Mouse (Mus musculus) ES-E14 (cell line): ENCODE results near the gene Ccdc177. TPM values are rescaled to one million over a fixed set of nuclear protein-coding genes. Genes with fewer than 3 reads are reported as not detected.

Experiments used
- DNase-seq: peaks from one replicate; pipeline ENCODE4 v3.0.0-alpha.2; 2013; ENCODE audit warnings: low read depth, low spot score
- H3K27ac ChIP-seq: 2 replicates; pipeline ENCODE4 v1.5.1; 2012; ENCODE audit warnings: low read depth, mild to moderate bottlenecking, low read length, moderate library complexity, mixed read lengths; ENCODE audit not compliant: poor library complexity, insufficient read depth, severe bottlenecking
- H3K36me3 ChIP-seq: 2 replicates; pipeline ENCODE4 v1.6.1; 2012; ENCODE audit warnings: mild to moderate bottlenecking, low read length, moderate library complexity, mixed read lengths; ENCODE audit not compliant: control insufficient read depth, poor library complexity, insufficient read depth, severe bottlenecking
- H3K4me1 ChIP-seq, 2 experiments: fragments of 150-350 bp in 1 of 2; sonication (generic) in 1 of 2; 2 replicates each; pipeline ENCODE4 v1.6.1; 2012; ENCODE audit warnings: low read length in 2 of 2, mild to moderate bottlenecking in 1 of 2, mixed read lengths in 1 of 2; ENCODE audit not compliant: control insufficient read depth in 2 of 2, insufficient read depth in 2 of 2, poor library complexity in 1 of 2
- H3K4me3 ChIP-seq, 2 experiments: fragments of 150-350 bp in 1 of 2; sonication (generic) in 1 of 2; 2 replicates each; pipeline ENCODE4 v1.5.1; 2012; ENCODE audit warnings: low read length in 2 of 2, low read depth in 1 of 2, mild to moderate bottlenecking in 1 of 2, mixed read lengths in 1 of 2; ENCODE audit not compliant: insufficient read depth in 1 of 2, poor library complexity in 1 of 2, severe bottlenecking in 1 of 2
- H3K9ac ChIP-seq: 2 replicates; pipeline ENCODE4 v1.6.1; 2012; ENCODE audit warnings: low read depth, mild to moderate bottlenecking, low read length, mixed read lengths; ENCODE audit not compliant: poor library complexity, insufficient read depth, severe bottlenecking
- H3K9me3 ChIP-seq: fragments of 150-350 bp; sonication (generic); 2 replicates; pipeline ENCODE4 v1.6.1; 2012; ENCODE audit warnings: low read depth, mild to moderate bottlenecking, low read length; ENCODE audit not compliant: control insufficient read depth, insufficient read depth
- CHD2 ChIP-seq: IDR thresholded peaks from 2 replicates; pipeline ENCODE4 v1.6.1; 2014; ENCODE audit warnings: mild to moderate bottlenecking, low read depth, low read length, inconsistent platforms
- HCFC1 ChIP-seq: IDR thresholded peaks from 2 replicates; pipeline ENCODE4 v1.6.1; 2012; ENCODE audit warnings: low read length, inconsistent platforms, borderline replicate concordance; ENCODE audit not compliant: insufficient read depth
- MAFK ChIP-seq: IDR thresholded peaks from 2 replicates; pipeline ENCODE4 v1.6.1; 2014; ENCODE audit warnings: mild to moderate bottlenecking, low read depth, low read length, inconsistent platforms; ENCODE audit not compliant: insufficient read depth
- ZC3H11A ChIP-seq: IDR thresholded peaks from 2 replicates; pipeline ENCODE4 v1.6.1; 2012; ENCODE audit warnings: low read depth, mild to moderate bottlenecking, inconsistent platforms, low read length, borderline replicate concordance
- ZNF384 ChIP-seq: IDR thresholded peaks from 2 replicates; pipeline ENCODE4 v1.6.1; 2012; ENCODE audit warnings: low read depth, low read length, inconsistent platforms
- in situ Hi-C, 2 experiments: fragments of 600-800 bp; cut with MboI; formaldehyde crosslinking; loops; one replicate each; pipeline ENCODE4 v1.15.1; 2025; ENCODE audit warnings: low sequenced_read_pairs in 2 of 2, inconsistent platforms in 1 of 2; ENCODE audit not compliant: unreplicated experiment in 2 of 2
- total RNA-seq: library from RNA; depleted of rRNA; stranded (reverse); fragments of 300-350 nt; gene quantifications from 2 replicates; pipeline ENCODE4 v1.2.3, GENCODE M21; 2012; rRNA removed

Gene Ccdc177
- total RNA-seq, 1 experiment = 0.40 TPM

- in situ Hi-C loops = no loop called here
Measured at GRCm38 (mm10) chr12:80719141-80719540, 41.3 kb downstream of the Ccdc177 start.

GRCm38 (mm10) chr12:80715915-80716314 lies 44.6 kb downstream of the Ccdc177 start:
- H3K36me3 ChIP-seq = no peaks in the 10 kb centered on the region
- TF ChIP-seq ZNF384 = no peak
- in situ Hi-C loops = no loop called here

More at GRCm38 (mm10) chr12:80719141-80719540, 41.3 kb downstream of the Ccdc177 start:
- Histone ChIP-seq H3K4me3 (no peak overlapping the region), H3K9me3 (no peaks in the 10 kb centered on the region), H3K4me1 (peaks cover 0 to 17% of the 10 kb centered on the region in 2 experiments; a peak in 2 of 4 replicates), H3K9ac (no peak overlapping the region), H3K36me3 (no peaks in the 10 kb centered on the region), H3K27ac (no peak overlapping the region)
- no peak for DNase-seq
- no peak for TF ChIP-seq HCFC1
- no peak for TF ChIP-seq CHD2
- no peak for TF ChIP-seq ZC3H11A
- TF ChIP-seq MAFK = no peak
- TF ChIP-seq ZNF384 = no peak

GRCm38 (mm10) chr12:80706915-80707604 lies 53.4 kb downstream of the Ccdc177 start:
- Histone ChIP-seq H3K27ac (no peak overlapping the region), H3K9ac (no peak overlapping the region), H3K4me3 (no peak overlapping the region), H3K36me3 (no peaks in the 10 kb centered on the region), H3K4me1 (no peaks in the 10 kb centered on the region), H3K9me3 (no peaks in the 10 kb centered on the region)
- in situ Hi-C loops = no loop called here
- no peak for DNase-seq
- TF ChIP-seq CHD2 (no peak), MAFK (no peak), HCFC1 (no peak), ZNF384 (no peak)

More at GRCm38 (mm10) chr12:80715915-80716314, 44.6 kb downstream of the Ccdc177 start:
- Histone ChIP-seq H3K9me3 (no peaks in the 10 kb centered on the region), H3K4me1 (peaks cover 0 to 18% of the 10 kb centered on the region in 2 experiments; a peak in 2 of 4 replicates), H3K4me3 (no peak overlapping the region), H3K27ac (no peak overlapping the region), H3K9ac (no peak overlapping the region)
- DNase-seq = no peak

- Histone ChIP-seq H3K4me3 (no peak overlapping the region), H3K4me1 (no peaks in the 10 kb centered on the region), H3K9me3 (no peaks in the 10 kb centered on the region), H3K27ac (no peak overlapping the region), H3K9ac (no peak overlapping the region), H3K36me3 (no peaks in the 10 kb centered on the region)
- DNase-seq = no peak
- in situ Hi-C loops = no loop called here
- TF ChIP-seq CHD2 = no peak
- TF ChIP-seq ZC3H11A = no peak
- TF ChIP-seq MAFK = no peak
- no peak for TF ChIP-seq ZNF384
- no peak for TF ChIP-seq HCFC1
Measured at GRCm38 (mm10) chr12:80706208-80706914, 54.1 kb downstream of the Ccdc177 start.

Other genes with a start within 250 kb of the Ccdc177 start
- 1.9 and 2.9 TPM in 2 replicates for gene Galnt16, start 242.4 kb downstream of the Ccdc177 start, total RNA-seq
- 21.7 and 25.7 TPM in 2 replicates for gene Slc39a9, start 116.8 kb downstream of the Ccdc177 start, total RNA-seq
- gene Erh, start 116.3 kb downstream of the Ccdc177 start, total RNA-seq = 288 and 353 TPM in 2 replicates
- gene Plekhd1, start 68.1 kb downstream of the Ccdc177 start, total RNA-seq = 8.2 and 8.7 TPM in 2 replicates
- gene Susd6, start 29.8 kb upstream of the Ccdc177 start, total RNA-seq = 49.5 and 65.6 TPM in 2 replicates
- 396 and 508 TPM in 2 replicates for gene Srsf5, start 184.8 kb upstream of the Ccdc177 start, total RNA-seq
- 0.54 and 0.79 TPM in 2 replicates for gene Slc10a1, start 208.0 kb upstream of the Ccdc177 start, total RNA-seq